Mouse (Mus musculus): ENCODE measurements around the gene Cldn19. TPM values are rescaled to one million over a fixed set of nuclear protein-coding genes. Genes with fewer than 3 reads are reported as not detected.

Gene Cldn19
- polyA plus RNA-seq (2015; fragmentation: Nextera tagmentation; extraction: Ambion mirVana): not detected in 2 replicates

GRCm38 (mm10) chr4:119255351-119255750 is at the start of gene Cldn19:
TSS of gene Cldn19 (plus strand) at chr4:119255414.
- H3K27ac ChIP-seq (replicated peaks): no peak within 1 kb of the TSS
- no peaks in the 10 kb centered on the region for H3K27me3 ChIP-seq
- H3K4me1 ChIP-seq (replicated peaks): 0 out of 2 replicates have a peak, but pooled peaks cover 6% of the 10 kb centered on the region
- H3K4me2 ChIP-seq: no peak within 1 kb of the TSS
- no peaks in the 10 kb centered on the region for H3K9me3 ChIP-seq (replicated peaks)
- WGBS (ENCODE audit: insufficient replicate concordance): 73% methylated on average over 12 of the region's 12 CpGs
- no peak within 1 kb of the TSS for H3K4me3 ChIP-seq (replicated peaks)
- no peaks in the 10 kb centered on the region for H3K36me3 ChIP-seq (replicated peaks)
- no peak within 1 kb of the TSS for H3K9ac ChIP-seq
- no peak for ATAC-seq (ENCODE audit: insufficient read depth)

- H3K36me3 ChIP-seq (replicated peaks): no peaks in the 10 kb centered on the region
- ATAC-seq (ENCODE audit: insufficient read depth): no peak
- H3K4me1 ChIP-seq (replicated peaks): 0 out of 2 replicates have a peak, but pooled peaks cover 3% of the 10 kb centered on the region
- 63% methylated on average over 8 of the region's 8 CpGs for WGBS (ENCODE audit: insufficient replicate concordance)
- no peaks in the 10 kb centered on the region for H3K9me3 ChIP-seq (replicated peaks)
- H3K9ac ChIP-seq: no peak overlapping the region
- H3K27me3 ChIP-seq: peaks cover 28% of the 10 kb centered on the region
- no peak overlapping the region for H3K4me2 ChIP-seq
- H3K4me3 ChIP-seq (replicated peaks): no peak overlapping the region
- H3K27ac ChIP-seq (replicated peaks): no peak overlapping the region
These were observed 38.5 kb upstream of the Cldn19 start for GRCm38 (mm10) chr4:119216667-119217066.

- 0 out of 2 replicates have a peak, but pooled peaks cover 3% of the 10 kb centered on the region for H3K4me1 ChIP-seq (replicated peaks)
- peak; percentile 57; the same call in 1 of the 2 replicates for ATAC-seq (ENCODE audit: insufficient read depth)
- no peak within 1 kb of the TSS for H3K27ac ChIP-seq (replicated peaks)
- WGBS (ENCODE audit: insufficient replicate concordance): 12% methylated on average over 11 of the region's 11 CpGs
- no peaks in the 10 kb centered on the region for H3K36me3 ChIP-seq (replicated peaks)
- no peak within 1 kb of the TSS for H3K4me3 ChIP-seq (replicated peaks)
- H3K27me3 ChIP-seq: peaks cover 28% of the 10 kb centered on the region
- H3K9me3 ChIP-seq (replicated peaks): no peaks in the 10 kb centered on the region
- no peak within 1 kb of the TSS for H3K4me2 ChIP-seq
- no peak within 1 kb of the TSS for H3K9ac ChIP-seq
These were observed 37.0 kb upstream of the Cldn19 start, which contains the start of gene Tmem269 for GRCm38 (mm10) chr4:119218169-119218568. TSS of gene Tmem269 (minus strand) at chr4:119218217.

- peaks cover 11% of the 10 kb centered on the region; the same call in 1 of the 2 replicates for H3K4me1 ChIP-seq (replicated peaks)
- peaks cover 40% of the 10 kb centered on the region for H3K36me3 ChIP-seq (replicated peaks)
- H3K9ac ChIP-seq: no peak overlapping the region
- WGBS (ENCODE audit: insufficient replicate concordance): 57% methylated on average over 1 of the region's 1 CpGs
- H3K4me3 ChIP-seq (replicated peaks): no peak overlapping the region
- no peaks in the 10 kb centered on the region for H3K27me3 ChIP-seq
- no peak overlapping the region for H3K4me2 ChIP-seq
- no peak for ATAC-seq (ENCODE audit: insufficient read depth)
- no peak overlapping the region for H3K27ac ChIP-seq (replicated peaks)
- no peaks in the 10 kb centered on the region for H3K9me3 ChIP-seq (replicated peaks)
These were observed 31.5 kb upstream of the Cldn19 start for GRCm38 (mm10) chr4:119223696-119224095.

GRCm38 (mm10) chr4:119224534-119224933 is 30.7 kb upstream of the Cldn19 start:
- H3K36me3 ChIP-seq (replicated peaks): peaks cover 40% of the 10 kb centered on the region
- H3K9me3 ChIP-seq (replicated peaks): no peaks in the 10 kb centered on the region
- 82% methylated on average over 3 of the region's 3 CpGs for WGBS (ENCODE audit: insufficient replicate concordance)
- no peak for ATAC-seq (ENCODE audit: insufficient read depth)
- no peak overlapping the region for H3K27ac ChIP-seq (replicated peaks)
- peaks cover 11% of the 10 kb centered on the region; the same call in 1 of the 2 replicates for H3K4me1 ChIP-seq (replicated peaks)
- no peak overlapping the region for H3K4me2 ChIP-seq
- H3K4me3 ChIP-seq (replicated peaks): no peak overlapping the region
- H3K27me3 ChIP-seq: no peaks in the 10 kb centered on the region
- no peak overlapping the region for H3K9ac ChIP-seq

- no peak overlapping the region for H3K4me2 ChIP-seq
- no peaks in the 10 kb centered on the region for H3K27me3 ChIP-seq
- no peak overlapping the region for H3K27ac ChIP-seq (replicated peaks)
- 75% methylated on average over 9 of the region's 9 CpGs for WGBS (ENCODE audit: insufficient replicate concordance)
- H3K9ac ChIP-seq: no peak overlapping the region
- H3K4me3 ChIP-seq (replicated peaks): no peak overlapping the region
- H3K4me1 ChIP-seq (replicated peaks): peaks cover 11% of the 10 kb centered on the region; the same call in 1 of the 2 replicates
- H3K9me3 ChIP-seq (replicated peaks): no peaks in the 10 kb centered on the region
- no peak for ATAC-seq (ENCODE audit: insufficient read depth)
- H3K36me3 ChIP-seq (replicated peaks): peaks cover 40% of the 10 kb centered on the region
These were observed 29.5 kb upstream of the Cldn19 start for GRCm38 (mm10) chr4:119225719-119226118.

GRCm38 (mm10) chr4:119226751-119227150 is 28.5 kb upstream of the Cldn19 start:
- H3K9ac ChIP-seq: no peak overlapping the region
- no peaks in the 10 kb centered on the region for H3K27me3 ChIP-seq
- H3K4me3 ChIP-seq (replicated peaks): no peak overlapping the region
- H3K36me3 ChIP-seq (replicated peaks): peaks cover 40% of the 10 kb centered on the region
- no peak overlapping the region for H3K27ac ChIP-seq (replicated peaks)
- WGBS (ENCODE audit: insufficient replicate concordance): 83% methylated on average over 11 of the region's 11 CpGs
- no peak overlapping the region for H3K4me2 ChIP-seq
- no peaks in the 10 kb centered on the region for H3K9me3 ChIP-seq (replicated peaks)
- no peak for ATAC-seq (ENCODE audit: insufficient read depth)
- peaks cover 16% of the 10 kb centered on the region for H3K4me1 ChIP-seq (replicated peaks)

GRCm38 (mm10) chr4:119232410-119233255 is 22.6 kb upstream of the Cldn19 start, which contains the start of the genes AU022252 and P3h1:
TSS of gene AU022252 (minus strand) at chr4:119232712.
TSS of gene P3h1 (plus strand) at chr4:119232915.
- Histone ChIP-seq H3K4me1 (replicated peaks) (peaks cover 29% of the 10 kb centered on the region), H3K27ac (replicated peaks) (peak within 1 kb of the TSS; percentile 49), H3K4me2 (peak within 1 kb of the TSS; percentile 100), H3K36me3 (replicated peaks) (peaks cover 10% of the 10 kb centered on the region), H3K9me3 (replicated peaks) (no peaks in the 10 kb centered on the region), H3K9ac (peak within 1 kb of the TSS; percentile 75), H3K4me3 (replicated peaks) (peak within 1 kb of the TSS; percentile 75), H3K27me3 (peaks cover 17% of the 10 kb centered on the region)
- ATAC-seq (ENCODE audit: insufficient read depth): peak; percentile 96
- under 1% methylated on average over 71 of the region's 71 CpGs for WGBS (ENCODE audit: insufficient replicate concordance)

- under 1% methylated on average over 36 of the region's 36 CpGs for WGBS (ENCODE audit: insufficient replicate concordance)
- H3K9me3 ChIP-seq (replicated peaks): no peaks in the 10 kb centered on the region
These were observed 21.8 kb upstream of the Cldn19 start for GRCm38 (mm10) chr4:119233256-119233901.

GRCm38 (mm10) chr4:119234348-119234747 is 20.9 kb upstream of the Cldn19 start:
- Histone ChIP-seq H3K4me1 (replicated peaks) (peaks cover 39% of the 10 kb centered on the region), H3K4me3 (replicated peaks) (peak overlapping the region; percentile 75), H3K4me2 (peak overlapping the region; percentile 100), H3K9me3 (replicated peaks) (no peaks in the 10 kb centered on the region), H3K27me3 (peaks cover 17% of the 10 kb centered on the region), H3K36me3 (replicated peaks) (no peaks in the 10 kb centered on the region), H3K9ac (no peak overlapping the region), H3K27ac (replicated peaks) (no peak overlapping the region)
- WGBS (ENCODE audit: insufficient replicate concordance): 66% methylated on average over 3 of the region's 3 CpGs
- no peak for ATAC-seq (ENCODE audit: insufficient read depth)

More at GRCm38 (mm10) chr4:119233256-119233901, 21.8 kb upstream of the Cldn19 start:
- H3K9ac ChIP-seq: peak overlapping the region; percentile 75
- ATAC-seq (ENCODE audit: insufficient read depth): peak; percentile 47
- H3K4me3 ChIP-seq (replicated peaks): peak overlapping the region; percentile 75
- H3K4me2 ChIP-seq: peak overlapping the region; percentile 100
- H3K27me3 ChIP-seq: peaks cover 17% of the 10 kb centered on the region
- peak overlapping the region; percentile 42; the same call in 1 of the 2 replicates for H3K27ac ChIP-seq (replicated peaks)
- peaks cover 2% of the 10 kb centered on the region; the same call in 1 of the 2 replicates for H3K36me3 ChIP-seq (replicated peaks)
- peaks cover 29% of the 10 kb centered on the region for H3K4me1 ChIP-seq (replicated peaks)

GRCm38 (mm10) chr4:119238661-119239060 is 16.6 kb upstream of the Cldn19 start:
- 35% methylated on average over 3 of the region's 3 CpGs for WGBS (ENCODE audit: insufficient replicate concordance)
- Histone ChIP-seq H3K27me3 (peaks cover 10% of the 10 kb centered on the region), H3K27ac (replicated peaks) (no peak overlapping the region), H3K9ac (no peak overlapping the region), H3K36me3 (replicated peaks) (no peaks in the 10 kb centered on the region; the same call in 1 of the 2 replicates), H3K4me1 (replicated peaks) (peaks cover 32% of the 10 kb centered on the region), H3K4me2 (peak overlapping the region; percentile 63), H3K9me3 (replicated peaks) (no peaks in the 10 kb centered on the region), H3K4me3 (replicated peaks) (peak overlapping the region; percentile 39)
- peak; percentile 62 for ATAC-seq (ENCODE audit: insufficient read depth)

All from liver, embryonic 15.5 days (tissue).